Mouse (Mus musculus) small intestine, adult 2 months (tissue): ENCODE results near the gene Arnt.
"Not testable (repeated sequence)": the region's sequence is repeated elsewhere in the genome, so short reads cannot be mapped to it uniquely, and the experiment has no call there.

Experiments
- CTCF ChIP-seq: fragments of 200-500 bp; IDR thresholded peaks from 2 replicates; pipeline ENCODE4 v1.5.1; 2012; ENCODE audit warnings: low read depth, mild to moderate bottlenecking, control low read depth, inconsistent platforms, low read length, moderate library complexity, mixed read lengths; ENCODE audit not compliant: insufficient replicate concordance, insufficient read length; ENCODE audit errors: extremely low read depth
- POLR2A ChIP-seq: fragments of 200-500 bp; IDR thresholded peaks from 2 replicates; pipeline ENCODE4 v1.6.1; 2012; ENCODE audit warnings: low read depth, mild to moderate bottlenecking, control low read depth, inconsistent platforms, low read length, moderate library complexity

- TF ChIP-seq CTCF, POLR2A: not testable (repeated sequence)
Measured at GRCm38 (mm10) chr3:95541186-95541585, 107.0 kb downstream of the Arnt start.
